Mouse (Mus musculus) MEL (cell line): ENCODE measurements around the gene Mt1. TPM values are rescaled to one million over a fixed set of nuclear protein-coding genes. Genes with fewer than 3 reads are reported as not detected.
A peak's percentile ranks its signal among the peaks of the same experiment; 100 is the strongest.

ENCODE experiments used
- DNase-seq: peaks from one replicate; pipeline ENCODE4 v3.0.0; 2011; ENCODE audit warnings: low read depth, low spot score
- H3K27ac ChIP-seq: 2 replicates; pipeline ENCODE4 v1.5.1; 2012; ENCODE audit warnings: low read depth, mild to moderate bottlenecking, control low read depth, low read length, moderate library complexity; ENCODE audit not compliant: control insufficient read depth
- H3K27me3 ChIP-seq, 2 experiments: fragments of 150-350 bp in 1 of 2; sonication (generic) in 1 of 2; 2 replicates each; pipeline ENCODE4 v1.6.1; 2012; ENCODE audit warnings: low read length in 2 of 2, mild to moderate bottlenecking in 2 of 2, improper control_type of control experiment in 1 of 2, moderate library complexity in 1 of 2; ENCODE audit not compliant: insufficient read depth in 2 of 2, control insufficient read depth in 1 of 2
- H3K36me3 ChIP-seq, 2 experiments: 2 replicates each; pipeline ENCODE4 v1.6.1; 2012 to 2014; ENCODE audit warnings: low read length in 2 of 2, improper control_type of control experiment in 1 of 2, inconsistent platforms in 1 of 2, mild to moderate bottlenecking in 1 of 2; ENCODE audit not compliant: insufficient read depth in 2 of 2, control insufficient read depth in 1 of 2
- H3K4me1 ChIP-seq, 2 experiments: fragments of 150-350 bp in 1 of 2; sonication (generic) in 1 of 2; 2 replicates each; pipeline ENCODE4 v1.6.1; 2012; ENCODE audit warnings: low read length in 2 of 2, improper control_type of control experiment in 1 of 2, mild to moderate bottlenecking in 1 of 2; ENCODE audit not compliant: insufficient read depth in 2 of 2, control insufficient read depth in 1 of 2
- H3K4me3 ChIP-seq, 2 experiments: fragments of 150-350 bp in 1 of 2; sonication (generic) in 1 of 2; 2 replicates each; pipeline ENCODE4 v1.5.1; 2012; ENCODE audit warnings: low read depth in 2 of 2, low read length in 2 of 2, mild to moderate bottlenecking in 2 of 2, moderate library complexity in 2 of 2, control low read depth in 1 of 2, improper control_type of control experiment in 1 of 2; ENCODE audit not compliant: control insufficient read depth in 1 of 2, insufficient read depth in 1 of 2
- H3K79me2 ChIP-seq: 2 replicates; pipeline ENCODE4 v1.6.1; 2012; ENCODE audit warnings: mild to moderate bottlenecking, low read length, moderate library complexity; ENCODE audit not compliant: control insufficient read depth, poor library complexity, insufficient read depth
- H3K9ac ChIP-seq: 2 replicates; pipeline ENCODE4 v1.6.1; 2012; ENCODE audit warnings: low read depth, mild to moderate bottlenecking, control low read depth, low read length, moderate library complexity; ENCODE audit not compliant: control insufficient read depth, poor library complexity, severe bottlenecking
- H3K9me3 ChIP-seq: fragments of 150-350 bp; sonication (generic); replicated peaks from 2 replicates; pipeline ENCODE4 v1.6.1; 2012; ENCODE audit warnings: mild to moderate bottlenecking, low read length, improper control_type of control experiment, moderate library complexity; ENCODE audit not compliant: insufficient read depth
- BHLHE40 ChIP-seq: IDR thresholded peaks from 2 replicates; pipeline ENCODE4 v1.6.1; 2012; ENCODE audit warnings: low read depth, mild to moderate bottlenecking, inconsistent platforms, low read length, improper control_type of control experiment, borderline replicate concordance
- CHD1 ChIP-seq: IDR thresholded peaks from 2 replicates; pipeline ENCODE4 v1.6.1; 2012; ENCODE audit warnings: low read depth, mild to moderate bottlenecking, inconsistent platforms, low read length, improper control_type of control experiment
- CTCF ChIP-seq, 3 experiments: IDR thresholded peaks in 2 of 3; conservative IDR thresholded peaks in 1 of 3; 2 replicates each; pipeline ENCODE4 v1.5.1; 2011 to 2012; ENCODE audit warnings: low read length in 3 of 3, low read depth in 2 of 3, mild to moderate bottlenecking in 2 of 3, improper control_type of control experiment in 1 of 3, inconsistent platforms in 1 of 3, mixed read lengths in 1 of 3, moderate library complexity in 1 of 3; ENCODE audit not compliant: control insufficient read depth in 1 of 3, insufficient read depth in 1 of 3, poor library complexity in 1 of 3, severe bottlenecking in 1 of 3
- E2F4 ChIP-seq: IDR thresholded peaks from 2 replicates; pipeline ENCODE4 v1.6.1; 2011; ENCODE audit warnings: low read depth, low read length, improper control_type of control experiment, borderline replicate concordance
- EP300 ChIP-seq, 2 experiments: IDR thresholded peaks; 2 replicates each; pipeline ENCODE4 v1.6.1; 2011; ENCODE audit warnings: improper control_type of control experiment in 2 of 2, low read length in 2 of 2, low read depth in 1 of 2, mild to moderate bottlenecking in 1 of 2
- GATA1 ChIP-seq: IDR thresholded peaks from 2 replicates; pipeline ENCODE4 v1.6.1; 2011; ENCODE audit warnings: low read depth, low read length, improper control_type of control experiment
- HCFC1 ChIP-seq: IDR thresholded peaks from 2 replicates; pipeline ENCODE4 v1.6.1; 2012; ENCODE audit warnings: low read depth, mild to moderate bottlenecking, inconsistent platforms, low read length, improper control_type of control experiment, moderate library complexity
- JUND ChIP-seq: IDR thresholded peaks from 2 replicates; pipeline ENCODE4 v1.6.1; 2011; ENCODE audit warnings: low read depth, mild to moderate bottlenecking, improper control_type of control experiment, low read length
- MAX ChIP-seq: IDR thresholded peaks from 2 replicates; pipeline ENCODE4 v1.6.1; 2011; ENCODE audit warnings: low read length, improper control_type of control experiment
- MAZ ChIP-seq: IDR thresholded peaks from 2 replicates; pipeline ENCODE4 v1.6.1; 2012; ENCODE audit warnings: low read depth, mild to moderate bottlenecking, inconsistent platforms, low read length, improper control_type of control experiment
- MEF2A ChIP-seq: IDR thresholded peaks from 2 replicates; pipeline ENCODE4 v1.6.1; 2014; ENCODE audit warnings: low read depth, mild to moderate bottlenecking, inconsistent platforms, low read length, improper control_type of control experiment; ENCODE audit not compliant: poor library complexity, insufficient replicate concordance, severe bottlenecking; ENCODE audit errors: extremely low read depth
- MXI1 ChIP-seq: IDR thresholded peaks from 2 replicates; pipeline ENCODE4 v1.6.1; 2011; ENCODE audit warnings: mild to moderate bottlenecking, low read depth, low read length, improper control_type of control experiment
- MYB ChIP-seq: IDR thresholded peaks from 2 replicates; pipeline ENCODE4 v1.6.1; 2011; ENCODE audit warnings: mild to moderate bottlenecking, low read depth, low read length, improper control_type of control experiment
- MYC ChIP-seq: IDR thresholded peaks from 2 replicates; pipeline ENCODE4 v1.6.1; 2011; ENCODE audit warnings: low read depth, mild to moderate bottlenecking, low read length, improper control_type of control experiment, moderate library complexity
- NELFE ChIP-seq: IDR thresholded peaks from 2 replicates; pipeline ENCODE4 v1.6.1; 2011; ENCODE audit warnings: low read depth, low read length, improper control_type of control experiment
- POLR2A ChIP-seq, 2 experiments: IDR thresholded peaks; 2 replicates each; pipeline ENCODE4 v1.6.1; 2011 to 2012; ENCODE audit warnings: low read length in 2 of 2, mild to moderate bottlenecking in 2 of 2, control low read depth in 1 of 2, improper control_type of control experiment in 1 of 2, low read depth in 1 of 2, moderate library complexity in 1 of 2; ENCODE audit not compliant: control insufficient read depth in 1 of 2, insufficient read depth in 1 of 2, poor library complexity in 1 of 2
- POLR2AphosphoS5 ChIP-seq: IDR thresholded peaks from 2 replicates; pipeline ENCODE4 v1.6.1; 2012; ENCODE audit warnings: low read depth, borderline replicate concordance, mild to moderate bottlenecking, inconsistent platforms, low read length, moderate library complexity, mixed read lengths
- RAD21 ChIP-seq: IDR thresholded peaks from 2 replicates; pipeline ENCODE4 v1.6.1; 2011; ENCODE audit warnings: mild to moderate bottlenecking, low read depth, low read length, improper control_type of control experiment
- RCOR1 ChIP-seq: IDR thresholded peaks from 2 replicates; pipeline ENCODE4 v1.6.1; 2012; ENCODE audit warnings: low read depth, mild to moderate bottlenecking, inconsistent platforms, low read length, improper control_type of control experiment
- SIN3A ChIP-seq: IDR thresholded peaks from 2 replicates; pipeline ENCODE4 v1.6.1; 2012; ENCODE audit warnings: low read length, improper control_type of control experiment, inconsistent platforms
- SMC3 ChIP-seq: IDR thresholded peaks from 2 replicates; pipeline ENCODE4 v1.6.1; 2011; ENCODE audit warnings: low read depth, low read length, improper control_type of control experiment
- TBP ChIP-seq: IDR thresholded peaks from 2 replicates; pipeline ENCODE4 v1.8.0; 2011; ENCODE audit warnings: low read depth, low read length, improper control_type of control experiment
- USF2 ChIP-seq, 2 experiments: IDR thresholded peaks; 2 replicates each; pipeline ENCODE4 v1.6.1; 2011 to 2012; ENCODE audit warnings: improper control_type of control experiment in 2 of 2, low read length in 2 of 2, borderline replicate concordance in 1 of 2, inconsistent platforms in 1 of 2, low read depth in 1 of 2, mild to moderate bottlenecking in 1 of 2; ENCODE audit not compliant: insufficient read depth in 1 of 2
- ZC3H11A ChIP-seq: IDR thresholded peaks from 2 replicates; pipeline ENCODE4 v1.6.1; 2012; ENCODE audit warnings: low read depth, mild to moderate bottlenecking, inconsistent platforms, low read length, improper control_type of control experiment
- ZKSCAN1 ChIP-seq: IDR thresholded peaks from 2 replicates; pipeline ENCODE4 v1.6.1; 2012; ENCODE audit warnings: low read depth, mild to moderate bottlenecking, inconsistent platforms, low read length, improper control_type of control experiment, moderate library complexity
- ZMIZ1 ChIP-seq: IDR thresholded peaks from 2 replicates; pipeline ENCODE4 v1.6.1; 2012; ENCODE audit warnings: low read depth, mild to moderate bottlenecking, inconsistent platforms, low read length, improper control_type of control experiment, moderate library complexity
- ZNF384 ChIP-seq: IDR thresholded peaks from 2 replicates; pipeline ENCODE4 v1.6.1; 2012; ENCODE audit warnings: low read depth, mild to moderate bottlenecking, inconsistent platforms, low read length, improper control_type of control experiment
- polyA plus RNA-seq, 2 experiments: library from polyadenylated mRNA; stranded (reverse) in 1 of 2; unstranded in 1 of 2; fragments of >175 nt in 1 of 2; fragments of >200 nt in 1 of 2; gene quantifications; 2 replicates each; pipeline versions ENCODE4 v1.2.1 to v1.2.4; 2012; ENCODE audit warnings: low replicate concordance in 2 of 2, low read depth in 1 of 2; ENCODE audit not compliant: insufficient read length in 2 of 2, insufficient read depth in 1 of 2, missing spikeins in 1 of 2
- total RNA-seq: library from RNA; depleted of rRNA; stranded (reverse); fragments of 300-350 nt; gene quantifications from 2 replicates; pipeline ENCODE4 v1.2.3, GENCODE M21; 2012

Gene Mt1
- total and polyA plus RNA-seq, 3 experiments, result 1,017 to 2,940 (median 1,189) TPM

- TF ChIP-seq POLR2AphosphoS5 (no peak), SIN3A (peak; percentile 77), MEF2A (no peak), SMC3 (no peak), MAX (peak; percentile 88), ZC3H11A (no peak), MYC (peak; percentile 81), GATA1 (no peak), CHD1 (peak; percentile 69; the same call in 1 of the 2 replicates), ZNF384 (no peak), TBP (peak; percentile 97), RAD21 (no peak), E2F4 (0 out of 2 replicates have a peak, but pooled peaks have one; percentile 33), NELFE (peak; percentile 99; the same call in 1 of the 2 replicates), BHLHE40 (peak; percentile 94), JUND (no peak), ZKSCAN1 (no peak), POLR2A (IDR thresholded peaks at IDR 0.05; ENCODE audit: control insufficient read depth in 1 of 2, insufficient read depth in 1 of 2, low read depth in 1 of 2, low read length in 2 of 2, poor library complexity in 1 of 2) (peak in 1 of 2 experiments; percentile 99; a peak in 2 of 4 replicates), USF2 (IDR thresholded peaks at IDR 0.05; ENCODE audit: borderline replicate concordance in 1 of 2, insufficient read depth in 1 of 2, low read depth in 1 of 2, low read length in 2 of 2) (peak; percentile 29 to 78; a peak in 2 of 4 replicates)
- TF ChIP-seq, all 39 proteins: peak for 19
These were observed 6.6 kb upstream of the Mt1 start, which contains the start of gene Mt2 (continued) for GRCm38 (mm10) chr8:94172075-94172808.

GRCm38 (mm10) chr8:94172809-94173732 is 5.8 kb upstream of the Mt1 start:
- DNase-seq, result peak; percentile 72
- H3K79me2 ChIP-seq, result peaks cover 21% of the 10 kb centered on the region
- peak overlapping the region; percentile 74 for H3K4me3 ChIP-seq
- TF ChIP-seq EP300 (IDR thresholded peaks at IDR 0.05; ENCODE audit: low read depth in 1 of 2, low read length in 2 of 2) (no peak), CHD1 (no peak), MAZ (0 out of 2 replicates have a peak, but pooled peaks have one; percentile 27), TBP (0 out of 2 replicates have a peak, but pooled peaks have one; percentile 9), CTCF (IDR thresholded peaks at IDR 0.05 in 2 of 3, conservative IDR thresholded peaks at IDR 0.05 in 1 of 3; ENCODE audit: control insufficient read depth in 1 of 3, insufficient read depth in 1 of 3, low read depth in 2 of 3, low read length in 3 of 3, poor library complexity in 1 of 3, severe bottlenecking in 1 of 3) (no peak), SMC3 (no peak), SIN3A (peak; percentile 14; the same call in 1 of the 2 replicates), HCFC1 (peak; percentile 51; the same call in 1 of the 2 replicates), NELFE (no peak; the same call in 1 of the 2 replicates), RCOR1 (no peak), ZMIZ1 (peak; percentile 100), MYB (no peak), MXI1 (peak; percentile 27; the same call in 1 of the 2 replicates), MAX (no peak), USF2 (IDR thresholded peaks at IDR 0.05; ENCODE audit: borderline replicate concordance in 1 of 2, insufficient read depth in 1 of 2, low read depth in 1 of 2, low read length in 2 of 2) (no peak), POLR2A (IDR thresholded peaks at IDR 0.05; ENCODE audit: control insufficient read depth in 1 of 2, insufficient read depth in 1 of 2, low read depth in 1 of 2, low read length in 2 of 2, poor library complexity in 1 of 2) (peak; percentile 8 to 95; a peak in 3 of 4 replicates)
- no peaks in the 10 kb centered on the region for H3K27me3 ChIP-seq
- peak overlapping the region; percentile 78 for H3K9ac ChIP-seq
- peaks cover 0 to 32% of the 10 kb centered on the region in 2 experiments; a peak in 2 of 4 replicates for H3K36me3 ChIP-seq
- H3K4me1 ChIP-seq, result peaks cover 13 to 43% of the 10 kb centered on the region in 2 experiments
- peak overlapping the region; percentile 88 for H3K27ac ChIP-seq
- no peaks in the 10 kb centered on the region for H3K9me3 ChIP-seq
